Mouse (Mus musculus) ES-Bruce4 (cell line): ENCODE results near the gene Fam227b. TPM values are rescaled to one million over a fixed set of nuclear protein-coding genes. Genes with fewer than 3 reads are reported as not detected.

Source experiments
- H3K27ac ChIP-seq: 2 replicates; pipeline ENCODE4 v1.5.1; 2012; ENCODE audit warnings: low read length, inconsistent platforms; ENCODE audit not compliant: insufficient read depth
- H3K27me3 ChIP-seq: 2 replicates; pipeline ENCODE4 v1.6.1; 2012; ENCODE audit warnings: mild to moderate bottlenecking, low read length, inconsistent platforms; ENCODE audit not compliant: control insufficient read depth, poor library complexity, insufficient read depth, severe bottlenecking
- H3K36me3 ChIP-seq: 2 replicates; pipeline ENCODE4 v1.6.1; 2012; ENCODE audit warnings: inconsistent platforms, mild to moderate bottlenecking, low read length, moderate library complexity; ENCODE audit not compliant: control insufficient read depth, poor library complexity, insufficient read depth, severe bottlenecking
- H3K4me1 ChIP-seq: one replicate; pipeline ENCODE4 v1.8.1; 2011; ENCODE audit warnings: low read length; ENCODE audit not compliant: control insufficient read depth, insufficient read depth
- H3K4me3 ChIP-seq: 2 replicates; pipeline ENCODE4 v1.5.1; 2011; ENCODE audit warnings: low read depth, mild to moderate bottlenecking, low read length
- H3K9ac ChIP-seq: 2 replicates; pipeline ENCODE4 v1.6.1; 2012; ENCODE audit warnings: low read depth, mild to moderate bottlenecking, inconsistent platforms; ENCODE audit not compliant: poor library complexity, severe bottlenecking
- H3K9me3 ChIP-seq: replicated peaks from 2 replicates; pipeline ENCODE4 v1.6.1; 2012; ENCODE audit warnings: mild to moderate bottlenecking, low read length, inconsistent platforms; ENCODE audit not compliant: control insufficient read depth, poor library complexity, insufficient read depth, severe bottlenecking
- CTCF ChIP-seq: IDR thresholded peaks from one replicate; pipeline ENCODE4 v1.8.1; 2011; ENCODE audit warnings: low read depth, low read length
- EP300 ChIP-seq: IDR thresholded peaks from 2 replicates; pipeline ENCODE4 v1.6.1; 2011; ENCODE audit warnings: low read depth, low read length; ENCODE audit not compliant: insufficient read depth
- POLR2A ChIP-seq: IDR thresholded peaks from one replicate; pipeline ENCODE4 v1.8.1; 2011; ENCODE audit warnings: low read length; ENCODE audit not compliant: insufficient read depth
- polyA plus RNA-seq: library from polyadenylated mRNA; stranded (reverse); fragments of >200 nt; gene quantifications from 2 replicates; pipeline ENCODE4 v1.2.4, GENCODE M21; 2011; ENCODE audit warnings: low read depth; ENCODE audit not compliant: missing spikeins, insufficient read depth, insufficient read length

Gene Fam227b
- polyA plus RNA-seq, 1 experiment: not detected

GRCm38 (mm10) chr2:126031186-126031900 lies 120.5 kb downstream of the Fam227b start:
- H3K36me3 ChIP-seq: no peaks in the 10 kb centered on the region
- H3K27me3 ChIP-seq: no peaks in the 10 kb centered on the region
- no peak overlapping the region for H3K27ac ChIP-seq
- H3K4me3 ChIP-seq: no peak overlapping the region
- no peaks in the 10 kb centered on the region for H3K9me3 ChIP-seq
- TF ChIP-seq EP300 (no peak), CTCF (no peak), POLR2A (no peak)
- H3K4me1 ChIP-seq: no peaks in the 10 kb centered on the region
- H3K9ac ChIP-seq: no peak overlapping the region

DNA sequence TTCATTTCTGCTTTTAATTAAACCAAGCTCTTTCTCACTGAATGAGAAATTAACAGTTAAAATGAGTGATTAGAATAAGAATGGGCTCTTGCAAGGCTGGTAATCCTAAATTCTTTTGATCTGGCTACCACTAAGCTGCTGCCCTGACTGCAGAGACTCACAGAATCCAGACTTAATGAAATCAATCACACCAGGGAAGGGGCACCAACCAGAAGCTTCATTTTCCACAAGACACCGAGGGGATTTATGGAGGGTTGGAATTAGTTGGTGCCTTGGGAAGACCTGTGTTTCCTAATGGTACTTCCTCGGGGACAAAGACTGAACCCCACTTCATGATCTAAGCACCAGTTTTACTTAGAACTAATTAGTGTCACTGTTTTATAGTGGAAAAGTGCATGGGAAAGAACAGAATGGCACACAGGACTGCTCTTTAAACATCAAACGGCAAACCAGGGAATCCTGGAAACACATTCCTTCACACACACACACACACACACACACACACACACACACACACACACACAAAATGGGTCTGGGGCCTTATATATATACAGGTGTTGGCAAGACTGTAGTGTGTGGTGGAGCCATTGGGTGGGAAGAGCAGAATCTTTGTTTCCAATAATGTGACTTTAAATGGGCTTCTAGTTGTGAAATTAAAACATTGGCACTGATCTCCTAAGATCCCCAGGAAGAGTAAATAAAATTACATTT lies 135.9 kb downstream of the Fam227b start:
- Histone ChIP-seq H3K27me3 (no peaks in the 10 kb centered on the region), H3K27ac (no peak overlapping the region), H3K36me3 (no peaks in the 10 kb centered on the region), H3K4me3 (no peak overlapping the region), H3K9ac (no peak overlapping the region), H3K9me3 (peaks cover 2% of the 10 kb centered on the region; the same call in 1 of the 2 replicates), H3K4me1 (no peaks in the 10 kb centered on the region)
- no peak for TF ChIP-seq EP300
- no peak for TF ChIP-seq POLR2A
- no peak for TF ChIP-seq CTCF

- TF ChIP-seq POLR2A (no peak), EP300 (no peak), CTCF (no peak)
- Histone ChIP-seq H3K9ac (no peak overlapping the region), H3K36me3 (no peaks in the 10 kb centered on the region), H3K27me3 (no peaks in the 10 kb centered on the region), H3K4me3 (no peak overlapping the region), H3K9me3 (peaks cover 2% of the 10 kb centered on the region; the same call in 1 of the 2 replicates), H3K4me1 (no peaks in the 10 kb centered on the region), H3K27ac (no peak overlapping the region)
Measured at GRCm38 (mm10) chr2:126014989-126015710, 136.7 kb downstream of the Fam227b start.

- Histone ChIP-seq H3K27me3 (no peaks in the 10 kb centered on the region), H3K4me3 (no peak overlapping the region), H3K9ac (no peak overlapping the region), H3K4me1 (no peaks in the 10 kb centered on the region), H3K27ac (no peak overlapping the region), H3K36me3 (no peaks in the 10 kb centered on the region), H3K9me3 (no peaks in the 10 kb centered on the region)
- TF ChIP-seq CTCF (no peak), EP300 (no peak), POLR2A (no peak)
Measured at GRCm38 (mm10) chr2:126006742-126007141, 145.1 kb downstream of the Fam227b start.

- no peaks in the 10 kb centered on the region for H3K36me3 ChIP-seq
- no peaks in the 10 kb centered on the region for H3K27me3 ChIP-seq
- no peaks in the 10 kb centered on the region for H3K4me1 ChIP-seq
- no peaks in the 10 kb centered on the region for H3K9me3 ChIP-seq
- TF ChIP-seq POLR2A (no peak), CTCF (peak; percentile 34), EP300 (no peak)
- no peak overlapping the region for H3K27ac ChIP-seq
- H3K9ac ChIP-seq: no peak overlapping the region
- H3K4me3 ChIP-seq: no peak overlapping the region
Measured at GRCm38 (mm10) chr2:126006088-126006487, 145.7 kb downstream of the Fam227b start.
